Mouse (Mus musculus) gastrocnemius, adult 2 months (tissue): ENCODE measurements at regions not wholly inside any gene's neighbourhood (a gene's known extent, or its start where the extent isn't known, plus 50 kb on each side); places are given as distances from the start of the nearest gene placed in this dataset.

ENCODE experiments used
- DNase-seq: peaks from one replicate; pipeline ENCODE4 v3.0.0; 2022
- H3K27ac ChIP-seq: fragments of 200-600 bp; 2 replicates; pipeline ENCODE4 v1.8.1; 2022; ENCODE audit warnings: mild to moderate bottlenecking
- H3K4me3 ChIP-seq: fragments of 200-600 bp; 2 replicates; pipeline ENCODE4 v1.8.1; 2022; ENCODE audit warnings: mild to moderate bottlenecking, moderate library complexity
- CTCF ChIP-seq: fragments of 200-600 bp; IDR thresholded peaks from 2 replicates; pipeline ENCODE4 v1.8.1; 2022; ENCODE audit warnings: antibody characterized with exemption, mild to moderate bottlenecking, moderate library complexity
- intact Hi-C: fragments of 180-260 bp; cut with DNase I; formaldehyde crosslinking; loops from one replicate; pipeline ENCODE4 v1.15.1; 2025

- DNase-seq = no peak
- no peak overlapping the region for H3K4me3 ChIP-seq
- no peak for TF ChIP-seq CTCF
- intact Hi-C loops = no loop called here
- no peak overlapping the region for H3K27ac ChIP-seq
These were observed 74.0 kb downstream of the Rplp1 start for GRCm38 (mm10) chr9:61840353-61840752.

DNA sequence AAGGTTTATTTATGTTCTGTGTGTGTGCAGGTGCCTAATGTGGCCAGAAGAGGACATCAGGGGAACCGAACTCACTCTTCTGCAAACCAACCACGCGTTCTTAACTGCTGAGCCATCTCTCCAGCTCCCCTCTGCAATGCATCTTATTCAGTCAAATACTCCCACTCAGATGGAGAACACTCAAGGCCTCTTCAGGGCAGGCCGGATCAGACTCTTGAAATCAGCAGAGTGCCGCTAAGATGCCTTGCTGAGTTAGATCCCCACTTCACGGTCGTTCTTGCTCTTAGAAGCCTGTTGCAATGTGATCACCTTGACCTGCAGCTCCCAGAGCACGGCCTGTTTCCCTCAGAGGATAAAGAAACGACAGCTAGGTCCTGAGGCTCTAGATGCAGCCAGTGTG lies 81.1 kb downstream of the Rplp1 start:
- Histone ChIP-seq H3K4me3 (no peak overlapping the region), H3K27ac (no peak overlapping the region)
- no peak for TF ChIP-seq CTCF
- DNase-seq = no peak
- intact Hi-C loops = no loop called here

DNA sequence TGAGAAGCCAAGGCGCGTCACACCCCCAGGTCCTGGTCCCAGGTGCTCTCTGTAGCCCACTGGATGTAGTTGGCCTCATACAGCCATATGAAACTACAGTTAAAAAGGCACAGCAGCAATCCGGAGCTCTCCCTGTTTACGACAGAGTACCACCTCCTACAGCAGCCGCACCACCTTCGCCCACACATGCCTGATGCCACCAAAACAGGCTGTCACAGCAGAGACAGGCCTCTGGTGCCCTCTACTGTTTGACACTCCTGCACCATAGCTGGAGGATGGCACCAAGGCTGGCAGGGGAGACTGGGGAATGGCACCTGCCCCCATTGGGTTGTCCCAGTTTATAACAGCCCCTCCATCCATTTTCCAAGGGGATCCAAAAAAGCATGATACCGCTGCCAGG lies 84.1 kb downstream of the Rplp1 start:
- no peak overlapping the region for H3K4me3 ChIP-seq
- peak; percentile 51 for DNase-seq
- TF ChIP-seq CTCF = peak; percentile 67
- H3K27ac ChIP-seq = no peak overlapping the region
- intact Hi-C loops = no loop called here

GRCm38 (mm10) chr9:61829736-61830135 lies 84.6 kb downstream of the Rplp1 start:
- H3K27ac ChIP-seq = no peak overlapping the region
- no peak for DNase-seq
- H3K4me3 ChIP-seq = no peak overlapping the region
- intact Hi-C loops = no loop called here
- TF ChIP-seq CTCF = no peak

- Histone ChIP-seq H3K27ac (no peak overlapping the region), H3K4me3 (no peak overlapping the region)
- no peak for TF ChIP-seq CTCF
- intact Hi-C loops = no loop called here
- DNase-seq = no peak
These were observed 85.0 kb downstream of the Rplp1 start for GRCm38 (mm10) chr9:61829301-61829700.

DNA sequence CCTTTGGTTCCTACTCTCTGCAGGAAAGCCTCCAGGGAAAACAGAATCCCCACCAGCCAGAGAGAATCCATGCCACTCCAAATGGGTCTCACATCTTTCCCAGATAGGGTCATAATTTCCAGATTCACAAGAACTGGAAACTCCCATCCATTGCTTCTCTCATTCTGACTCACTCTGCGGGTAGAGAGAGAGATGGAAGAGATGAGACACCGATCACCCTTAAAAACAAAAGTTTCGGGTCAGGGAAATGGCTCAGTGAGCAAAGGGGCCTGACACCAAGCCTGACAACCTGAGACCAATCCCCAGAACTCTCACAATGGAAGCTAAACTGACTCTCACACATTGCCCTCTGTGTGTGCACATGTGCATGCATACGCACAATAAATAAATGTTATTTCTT lies 86.6 kb downstream of the Rplp1 start:
- intact Hi-C loops = no loop called here

DNA sequence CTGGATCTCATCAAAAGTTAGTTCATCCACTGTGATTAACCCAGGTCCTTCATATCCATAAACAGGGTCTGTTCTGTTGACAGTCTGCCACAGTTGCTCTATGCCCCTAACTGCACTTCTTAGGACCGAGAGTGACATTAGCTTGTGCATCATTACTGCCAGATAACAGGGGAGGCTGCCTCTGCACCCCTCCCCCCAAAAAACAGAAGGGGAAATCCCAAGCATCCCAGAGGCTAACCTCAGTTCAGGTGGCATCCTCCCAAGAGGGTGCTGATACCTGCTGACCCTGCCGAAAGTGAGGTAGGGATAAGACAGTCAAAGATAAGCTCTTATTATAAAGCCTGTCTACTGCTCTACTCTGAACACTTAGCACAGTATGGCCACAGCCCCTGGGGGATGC lies 87.3 kb downstream of the Rplp1 start:
- intact Hi-C loops = no loop called here
- no peak for TF ChIP-seq CTCF
- no peak overlapping the region for H3K27ac ChIP-seq
- no peak overlapping the region for H3K4me3 ChIP-seq
- no peak for DNase-seq

More for the DNA sequence above, 86.6 kb downstream of the Rplp1 start:
- no peak for TF ChIP-seq CTCF
- Histone ChIP-seq H3K27ac (no peak overlapping the region), H3K4me3 (no peak overlapping the region)
- no peak for DNase-seq

- Histone ChIP-seq H3K27ac (no peak overlapping the region), H3K4me3 (no peak overlapping the region)
- intact Hi-C loops = no loop called here
- no peak for TF ChIP-seq CTCF
- no peak for DNase-seq
These were observed 87.9 kb downstream of the Rplp1 start for GRCm38 (mm10) chr9:61826415-61826814.

DNA sequence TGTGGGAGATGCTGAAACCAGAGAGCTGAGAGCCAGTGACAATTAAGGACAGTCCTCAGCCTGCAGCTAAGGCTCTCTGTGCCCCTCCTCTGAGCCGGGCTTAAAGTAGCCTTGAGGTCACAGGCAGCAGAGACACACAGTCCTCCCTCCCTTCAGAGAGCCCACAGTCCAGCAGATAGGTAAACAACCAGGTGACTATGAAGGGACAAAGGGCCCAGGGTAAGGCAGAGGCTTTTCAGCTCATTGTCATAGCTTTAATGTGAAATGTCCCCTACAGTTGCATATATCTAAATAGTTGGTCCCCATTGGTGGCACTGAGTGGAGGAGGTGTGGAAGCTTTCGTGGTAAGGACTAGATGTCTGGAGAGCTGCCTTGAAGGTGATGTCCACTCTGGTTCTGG lies 88.5 kb downstream of the Rplp1 start:
- no peak overlapping the region for H3K4me3 ChIP-seq
- DNase-seq = no peak
- intact Hi-C loops = no loop called here
- no peak overlapping the region for H3K27ac ChIP-seq
- no peak for TF ChIP-seq CTCF

- Histone ChIP-seq H3K4me3 (no peak overlapping the region), H3K27ac (no peak overlapping the region)
- intact Hi-C loops = no loop called here
- no peak for TF ChIP-seq CTCF
- DNase-seq = no peak
These were observed 94.5 kb downstream of the Rplp1 start for GRCm38 (mm10) chr9:61819836-61820235.

DNA sequence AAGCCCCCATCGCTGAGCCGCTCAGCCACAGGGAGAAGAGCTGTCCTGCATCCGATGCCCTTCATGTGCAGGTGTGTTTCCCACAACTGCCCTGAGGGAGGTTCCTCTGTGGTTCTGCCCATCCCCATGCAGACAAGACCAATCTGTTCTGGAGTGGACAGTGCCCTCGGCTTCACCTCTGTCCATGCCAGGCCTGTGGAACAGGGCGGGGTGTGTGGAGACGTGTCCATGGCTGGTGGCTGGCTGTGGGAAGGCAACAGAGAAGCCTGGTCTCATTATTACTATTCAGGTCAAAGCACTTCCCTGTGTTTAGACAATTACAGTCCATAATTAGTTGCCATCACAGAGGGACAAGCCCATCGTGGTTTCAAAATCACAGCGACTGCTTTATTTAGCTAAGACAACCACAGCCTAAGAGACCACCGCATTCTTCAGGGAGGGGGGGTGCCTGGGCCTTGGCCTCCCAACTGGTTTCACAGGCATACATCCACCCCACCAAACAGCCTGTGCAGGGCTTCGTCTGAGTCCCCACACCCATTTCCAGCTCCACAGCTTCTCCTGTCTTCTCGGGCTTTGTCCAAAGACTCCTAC lies 97.7 kb downstream of the Rplp1 start:
- intact Hi-C loops = no loop called here
- Histone ChIP-seq H3K27ac (no peak overlapping the region), H3K4me3 (no peak overlapping the region)
- no peak for TF ChIP-seq CTCF
- DNase-seq = no peak

DNA sequence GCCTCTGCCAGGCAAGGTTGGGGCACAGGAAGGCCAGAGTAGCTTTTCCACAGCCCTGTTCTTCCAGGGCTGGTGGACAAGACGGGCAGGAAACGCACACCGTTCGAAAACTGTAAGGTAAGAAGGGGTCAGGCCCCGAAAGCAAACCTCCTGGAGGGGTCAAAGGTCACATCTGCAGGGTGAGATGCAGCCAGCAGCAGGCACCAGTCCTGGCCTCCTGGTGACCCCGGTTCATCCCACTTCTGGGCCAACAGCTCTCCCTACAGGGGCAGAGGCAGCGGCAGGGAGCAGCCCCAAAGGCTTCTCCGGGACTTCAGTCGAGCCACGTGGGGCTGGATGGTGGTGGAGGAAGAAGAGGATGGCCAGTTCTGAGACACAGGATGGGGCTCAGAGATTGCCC lies 98.3 kb downstream of the Rplp1 start:
- no peak for DNase-seq
- no peak overlapping the region for H3K27ac ChIP-seq
- intact Hi-C loops = no loop called here
- TF ChIP-seq CTCF = no peak
- no peak overlapping the region for H3K4me3 ChIP-seq

GRCm38 (mm10) chr9:61813291-61813690 lies 101.1 kb downstream of the Rplp1 start:
- Histone ChIP-seq H3K27ac (no peak overlapping the region), H3K4me3 (no peak overlapping the region)
- no peak for TF ChIP-seq CTCF
- intact Hi-C loops = no loop called here
- DNase-seq = no peak

DNA sequence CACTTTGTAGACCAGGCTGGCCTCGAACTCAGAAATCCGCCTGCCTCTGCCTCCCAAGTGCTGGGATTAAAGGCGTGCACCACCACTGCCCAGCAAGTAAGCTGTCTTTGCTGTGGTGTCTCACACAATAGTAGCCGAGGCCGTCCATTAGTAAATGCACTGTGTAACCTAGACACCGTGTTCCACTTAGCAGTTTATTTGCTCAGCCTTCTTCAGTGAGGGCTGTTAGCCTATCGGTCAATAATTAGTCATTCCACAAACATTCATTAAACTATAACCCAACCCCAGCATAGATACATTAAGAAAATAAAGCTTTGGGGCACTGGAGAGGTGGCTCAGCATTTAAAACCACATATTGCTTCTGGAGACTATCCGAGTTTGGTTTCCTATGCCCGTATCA lies 102.0 kb downstream of the Rplp1 start:
- DNase-seq = no peak
- Histone ChIP-seq H3K4me3 (no peak overlapping the region), H3K27ac (no peak overlapping the region)
- TF ChIP-seq CTCF = no peak
- intact Hi-C loops = no loop called here

DNA sequence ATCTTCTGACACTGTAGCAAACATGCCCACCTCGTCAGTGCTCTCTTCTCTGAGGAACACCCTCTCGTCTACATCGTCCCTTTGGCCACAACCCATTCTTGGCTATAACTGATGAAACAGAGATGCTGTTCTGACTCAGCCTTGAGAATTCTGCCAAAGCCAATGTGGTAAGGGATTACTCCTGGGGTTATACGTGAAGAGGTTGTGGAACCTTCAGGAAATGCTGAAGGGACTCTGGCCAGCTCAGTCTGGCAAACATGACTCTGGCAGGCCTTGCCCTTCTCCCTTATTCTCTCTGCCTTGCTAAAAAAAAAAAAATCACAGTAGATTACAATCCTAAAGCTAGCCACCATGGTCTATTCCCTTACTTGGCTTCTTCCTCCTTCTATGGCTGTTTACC lies 103.9 kb downstream of the Rplp1 start:
- peak; percentile 56 for DNase-seq
- Histone ChIP-seq H3K4me3 (no peak overlapping the region), H3K27ac (no peak overlapping the region)
- no peak for TF ChIP-seq CTCF
- intact Hi-C loops = no loop called here
